Mouse (Mus musculus) liver, embryonic 16.5 days (tissue): ENCODE results near the gene Celf2. TPM values are rescaled to one million over a fixed set of nuclear protein-coding genes. Genes with fewer than 3 reads are reported as not detected.

Experiments
- ATAC-seq: fragments of 200-750 bp; cut with Nextera tagmentation; 2 replicates; pipeline ENCODE4 v1.8.0; 2017; ENCODE audit warnings: low read depth, mild to moderate bottlenecking, moderate number of reproducible peaks, moderate library complexity
- H3K27ac ChIP-seq: fragments of 300-500 bp; sonication (generic); 2 replicates; pipeline ENCODE4 v1.5.1; 2014; ENCODE audit warnings: mild to moderate bottlenecking, low read length
- H3K27me3 ChIP-seq: fragments of 300-500 bp; sonication (generic); 2 replicates; pipeline ENCODE4 v1.6.1; 2014; ENCODE audit warnings: low read depth, low read length, mixed read lengths; ENCODE audit not compliant: control insufficient read depth, insufficient read depth
- H3K36me3 ChIP-seq: fragments of 300-500 bp; sonication (generic); 2 replicates; pipeline ENCODE4 v1.6.1; 2014; ENCODE audit warnings: mild to moderate bottlenecking; ENCODE audit not compliant: control insufficient read depth, insufficient read depth
- H3K4me1 ChIP-seq: fragments of 300-500 bp; sonication (generic); 2 replicates; pipeline ENCODE4 v1.6.1; 2014; ENCODE audit warnings: low read depth, low read length, mixed read lengths; ENCODE audit not compliant: control insufficient read depth
- H3K4me2 ChIP-seq: fragments of 300-500 bp; sonication (generic); 2 replicates; pipeline ENCODE4 v1.6.1; 2014; ENCODE audit warnings: low read depth, low read length, mixed read lengths
- H3K4me3 ChIP-seq: fragments of 300-500 bp; sonication (generic); 2 replicates; pipeline ENCODE4 v1.5.1; 2014; ENCODE audit warnings: low read depth, mild to moderate bottlenecking, low read length
- H3K9ac ChIP-seq: fragments of 300-500 bp; sonication (generic); 2 replicates; pipeline ENCODE4 v1.6.1; 2014; ENCODE audit warnings: low read depth, low read length
- H3K9me3 ChIP-seq: fragments of 300-500 bp; sonication (generic); replicated peaks from 2 replicates; pipeline ENCODE4 v1.6.1; 2016; ENCODE audit warnings: low read length; ENCODE audit not compliant: control insufficient read depth
- WGBS: fragments of 180-500 bp; shearing (Covaris S2); extraction: QIAGEN DNeasy Blood & Tissue Kit; methylation state at CpG from one replicate; pipeline ENCODE4 v1.1.7; 2014; ENCODE audit not compliant: insufficient replicate concordance; 5-methylcytosine and 5-hydroxymethylcytosine counted together
- polyA plus RNA-seq: library from polyadenylated mRNA; unstranded; fragments of >200 nt; fragmentation: Nextera tagmentation; extraction: Ambion mirVana; gene quantifications from 2 replicates; pipeline ENCODE4 v1.2.1, GENCODE M21; 2015

The Celf2 gene
- polyA plus RNA-seq, 1 experiment from 2014 or later: 10.0 TPM

DNA sequence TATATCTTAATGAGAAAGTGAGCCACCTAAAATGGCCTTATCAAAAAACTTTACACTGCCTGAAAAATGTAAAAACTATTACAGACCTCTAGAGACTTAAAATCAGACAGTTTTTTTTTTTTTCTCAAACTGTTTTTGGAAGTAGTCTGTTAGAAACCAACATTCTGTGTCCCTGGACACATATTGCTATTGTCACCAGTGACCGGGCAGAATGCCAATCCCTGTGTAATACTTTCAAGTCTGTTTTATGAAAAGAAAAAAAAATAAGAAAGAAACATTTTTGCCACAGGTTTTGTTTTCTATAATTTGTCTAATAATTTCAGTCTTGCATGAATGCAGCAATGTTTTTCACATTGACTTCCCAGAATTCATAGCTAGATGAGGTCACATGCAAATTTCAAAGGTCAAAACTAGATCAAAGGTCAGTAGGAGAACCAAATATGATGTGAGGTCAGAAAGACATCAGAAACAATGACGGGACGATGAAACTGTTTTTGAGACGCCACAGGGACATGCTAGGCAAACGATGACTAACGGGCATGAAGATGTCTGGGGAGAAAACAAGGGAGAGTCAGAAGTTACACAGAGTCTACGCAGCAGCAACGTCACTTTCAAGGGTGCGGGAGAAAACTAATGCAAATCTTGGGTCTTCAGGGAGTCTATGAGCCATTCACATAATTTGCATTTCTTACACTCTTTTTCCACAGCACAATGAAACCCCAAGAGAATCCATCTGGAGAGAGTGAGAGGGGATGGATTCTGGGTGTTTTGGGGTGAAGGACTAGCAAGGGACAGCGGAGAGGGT, 964.0 kb downstream of the Celf2 start:
- no peaks in the 10 kb centered on the region for H3K9me3 ChIP-seq
- no peak for ATAC-seq
- no peak overlapping the region for H3K4me2 ChIP-seq
- H3K27me3 ChIP-seq: no peaks in the 10 kb centered on the region
- 78% methylated on average over 10 of the region's 10 CpGs for WGBS
- no peaks in the 10 kb centered on the region for H3K36me3 ChIP-seq
- H3K4me3 ChIP-seq: no peak overlapping the region
- H3K9ac ChIP-seq: no peak overlapping the region
- no peak overlapping the region for H3K27ac ChIP-seq
- H3K4me1 ChIP-seq: no peaks in the 10 kb centered on the region

GRCm38 (mm10) chr2:6543650-6544049, 965.7 kb downstream of the Celf2 start:
- Histone ChIP-seq H3K36me3 (no peaks in the 10 kb centered on the region), H3K27ac (no peak overlapping the region), H3K9ac (no peak overlapping the region), H3K27me3 (no peaks in the 10 kb centered on the region), H3K4me1 (no peaks in the 10 kb centered on the region), H3K9me3 (no peaks in the 10 kb centered on the region), H3K4me2 (no peak overlapping the region), H3K4me3 (no peak overlapping the region)
- 49% methylated on average over 5 of the region's 5 CpGs for WGBS
- no peak for ATAC-seq

GRCm38 (mm10) chr2:6542556-6543180, 966.7 kb downstream of the Celf2 start:
- no peak overlapping the region for H3K4me3 ChIP-seq
- no peaks in the 10 kb centered on the region for H3K9me3 ChIP-seq
- no peak for ATAC-seq
- no peak overlapping the region for H3K27ac ChIP-seq
- no peak overlapping the region for H3K9ac ChIP-seq
- WGBS: 46% methylated on average over 12 of the region's 12 CpGs
- no peaks in the 10 kb centered on the region for H3K36me3 ChIP-seq
- H3K27me3 ChIP-seq: no peaks in the 10 kb centered on the region
- H3K4me2 ChIP-seq: no peak overlapping the region
- no peaks in the 10 kb centered on the region for H3K4me1 ChIP-seq

GRCm38 (mm10) chr2:6540825-6541224, 968.5 kb downstream of the Celf2 start:
- Histone ChIP-seq H3K4me3 (no peak overlapping the region), H3K36me3 (no peaks in the 10 kb centered on the region), H3K4me2 (no peak overlapping the region), H3K9me3 (no peaks in the 10 kb centered on the region), H3K27ac (no peak overlapping the region), H3K27me3 (no peaks in the 10 kb centered on the region), H3K4me1 (no peaks in the 10 kb centered on the region), H3K9ac (no peak overlapping the region)
- 62% methylated on average over 6 of the region's 6 CpGs for WGBS
- no peak for ATAC-seq

DNA sequence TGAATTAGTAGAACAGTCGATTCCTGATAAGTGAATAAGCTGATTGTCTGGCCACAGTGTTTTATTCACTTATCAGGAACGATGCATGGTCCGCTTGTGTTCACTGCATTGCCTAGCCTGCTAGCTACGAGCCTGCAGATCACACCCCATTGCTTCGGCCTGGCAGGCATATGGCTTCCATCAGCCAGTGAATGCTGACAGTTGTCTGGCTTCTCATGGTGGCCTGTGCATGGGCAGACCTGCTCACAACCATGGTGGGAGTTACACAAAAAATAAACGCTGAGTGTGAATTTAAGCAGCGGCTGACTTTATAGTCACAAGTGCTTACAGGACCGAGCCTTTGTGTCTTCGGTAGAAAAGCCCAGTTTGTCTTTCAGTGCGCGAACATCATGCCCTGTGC, 969.3 kb downstream of the Celf2 start:
- Histone ChIP-seq H3K4me3 (no peak overlapping the region), H3K36me3 (no peaks in the 10 kb centered on the region), H3K9ac (no peak overlapping the region), H3K4me1 (no peaks in the 10 kb centered on the region), H3K27me3 (no peaks in the 10 kb centered on the region), H3K9me3 (no peaks in the 10 kb centered on the region), H3K27ac (no peak overlapping the region), H3K4me2 (no peak overlapping the region)
- no peak for ATAC-seq
- WGBS: 61% methylated on average over 11 of the region's 11 CpGs

DNA sequence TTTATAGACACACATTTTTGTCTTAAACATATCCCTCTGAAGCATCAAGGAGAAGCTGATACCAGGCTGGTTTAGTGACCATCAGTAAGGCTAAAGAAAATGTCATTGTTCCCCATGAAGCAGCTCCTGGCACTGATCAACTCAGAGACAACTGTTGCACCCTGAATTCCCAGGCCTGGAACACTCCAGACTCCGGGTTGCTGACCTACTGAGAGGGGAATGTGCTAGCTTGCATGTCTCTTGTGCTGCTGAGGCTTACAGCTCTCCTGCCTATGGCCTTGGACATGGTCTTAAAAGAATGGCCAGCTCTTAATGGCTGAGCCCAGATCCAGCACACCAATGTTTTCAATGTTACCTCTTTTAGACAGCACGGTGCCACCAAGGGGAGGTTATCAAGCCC, 970.9 kb downstream of the Celf2 start:
- Histone ChIP-seq H3K4me2 (no peak overlapping the region), H3K36me3 (no peaks in the 10 kb centered on the region), H3K27ac (no peak overlapping the region), H3K9ac (no peak overlapping the region), H3K27me3 (no peaks in the 10 kb centered on the region), H3K4me1 (no peaks in the 10 kb centered on the region), H3K4me3 (no peak overlapping the region), H3K9me3 (no peaks in the 10 kb centered on the region)
- 62% methylated on average over 2 of the region's 2 CpGs for WGBS
- no peak for ATAC-seq

DNA sequence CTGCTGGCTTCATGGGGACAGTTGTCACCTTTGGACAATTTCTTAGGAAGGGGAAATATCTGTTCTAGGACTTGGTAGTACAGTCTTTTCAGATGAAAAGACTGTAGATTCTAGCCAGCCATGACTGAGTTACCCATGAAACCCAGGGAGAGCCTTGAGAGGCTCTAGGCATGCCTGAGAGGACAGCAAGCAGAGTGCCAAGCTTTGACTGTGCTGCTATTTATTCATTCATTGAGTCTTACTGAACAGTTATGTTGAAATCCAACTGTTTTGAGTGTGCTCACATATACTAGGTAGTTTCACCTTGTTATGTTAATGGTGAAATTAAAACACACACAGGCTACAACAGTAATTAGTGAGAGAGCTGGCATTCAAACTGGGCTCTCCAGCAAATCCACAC, 971.3 kb downstream of the Celf2 start:
- no peaks in the 10 kb centered on the region for H3K4me1 ChIP-seq
- no peak overlapping the region for H3K4me3 ChIP-seq
- H3K36me3 ChIP-seq: no peaks in the 10 kb centered on the region
- no peak overlapping the region for H3K27ac ChIP-seq
- no peaks in the 10 kb centered on the region for H3K9me3 ChIP-seq
- ATAC-seq: no peak
- no peak overlapping the region for H3K9ac ChIP-seq
- H3K27me3 ChIP-seq: no peaks in the 10 kb centered on the region
- H3K4me2 ChIP-seq: no peak overlapping the region

- H3K27me3 ChIP-seq: no peaks in the 10 kb centered on the region
- no peaks in the 10 kb centered on the region for H3K36me3 ChIP-seq
- H3K4me3 ChIP-seq: no peak overlapping the region
- H3K4me1 ChIP-seq: no peaks in the 10 kb centered on the region
- H3K4me2 ChIP-seq: no peak overlapping the region
- H3K9ac ChIP-seq: no peak overlapping the region
- H3K27ac ChIP-seq: no peak overlapping the region
- no peak for ATAC-seq
- WGBS: 58% methylated on average over 3 of the region's 3 CpGs
- no peaks in the 10 kb centered on the region for H3K9me3 ChIP-seq
Measured at GRCm38 (mm10) chr2:6537326-6537725, 972.0 kb downstream of the Celf2 start.

DNA sequence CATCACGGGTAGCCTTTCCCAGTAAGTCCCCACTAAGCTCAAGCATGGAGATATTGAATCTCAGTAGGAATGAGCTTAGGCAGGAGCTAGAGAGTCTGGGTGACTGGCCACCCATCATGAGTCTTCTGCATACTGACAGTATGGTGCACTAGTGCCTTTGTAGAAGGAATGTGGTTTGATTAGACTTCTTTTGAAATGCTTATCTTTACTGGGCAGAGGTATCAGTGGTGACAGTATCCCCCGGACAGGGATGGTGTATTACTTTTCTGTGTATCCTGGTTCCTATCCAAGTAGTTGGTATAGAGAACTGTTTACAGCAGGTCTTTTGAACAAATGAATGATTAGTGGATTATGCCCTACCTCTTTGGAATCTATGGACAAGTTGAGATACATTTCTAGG, 973.0 kb downstream of the Celf2 start:
- Histone ChIP-seq H3K4me1 (no peaks in the 10 kb centered on the region), H3K27me3 (no peaks in the 10 kb centered on the region), H3K4me3 (no peak overlapping the region), H3K4me2 (no peak overlapping the region), H3K9ac (no peak overlapping the region), H3K36me3 (no peaks in the 10 kb centered on the region), H3K27ac (no peak overlapping the region), H3K9me3 (no peaks in the 10 kb centered on the region)
- ATAC-seq: no peak
- 36% methylated on average over 2 of the region's 2 CpGs for WGBS
